Mouse (Mus musculus) gonadal fat pad, adult 2 months (tissue): Measurements from ENCODE around the gene Pcp4. TPM values are rescaled to one million over a fixed set of nuclear protein-coding genes. Genes with fewer than 3 reads are reported as not detected.
"Not testable (repeated sequence)": the region's sequence is repeated elsewhere in the genome, so short reads cannot be mapped to it uniquely, and the experiment has no call there.

Source experiments
- DNase-seq: peaks from one replicate; pipeline ENCODE4 v3.0.0-alpha.2; 2012; ENCODE audit warnings: low read depth
- polyA plus RNA-seq: library from polyadenylated mRNA; depleted of rRNA; stranded (reverse); fragments of >200 nt; gene quantifications from 2 replicates; pipeline ENCODE4 v1.2.3, GENCODE M21; 2012; rRNA removed

Pcp4 gene
- polyA plus RNA-seq = 13.1 and 16.2 TPM in 2 replicates

GRCm38 (mm10) chr16:96467445-96467844 is at the start of gene Pcp4:
Gene Pcp4, plus strand, starts transcription at chr16:96467606.
- no peak for DNase-seq

GRCm38 (mm10) chr16:96425044-96425443 is 42.4 kb upstream of the Pcp4 start:
- no peak for DNase-seq

- DNase-seq = no peak
Measured at GRCm38 (mm10) chr16:96426671-96427070, 40.7 kb upstream of the Pcp4 start.

- DNase-seq = no peak
Measured at GRCm38 (mm10) chr16:96429046-96429445, 38.4 kb upstream of the Pcp4 start.

- no peak for DNase-seq
Measured at GRCm38 (mm10) chr16:96433266-96433665, 34.1 kb upstream of the Pcp4 start.

GRCm38 (mm10) chr16:96434024-96434785 is 33.2 kb upstream of the Pcp4 start:
- DNase-seq = no peak

GRCm38 (mm10) chr16:96438946-96439345 is 28.5 kb upstream of the Pcp4 start:
- DNase-seq = no peak

- no peak for DNase-seq
Measured at GRCm38 (mm10) chr16:96439682-96440081, 27.7 kb upstream of the Pcp4 start.

GRCm38 (mm10) chr16:96440871-96441270 is 26.5 kb upstream of the Pcp4 start:
- DNase-seq = no peak

- DNase-seq = no peak
Measured at GRCm38 (mm10) chr16:96441826-96442225, 25.6 kb upstream of the Pcp4 start.

- DNase-seq = no peak
Measured at GRCm38 (mm10) chr16:96443468-96443867, 23.9 kb upstream of the Pcp4 start, which contains the start of gene Itgb2l. Gene Itgb2l, minus strand, starts transcription at chr16:96443619.

GRCm38 (mm10) chr16:96450871-96451270 is 16.5 kb upstream of the Pcp4 start:
- DNase-seq = not testable (repeated sequence)

GRCm38 (mm10) chr16:96454086-96454485 is 13.3 kb upstream of the Pcp4 start:
- DNase-seq = no peak

- DNase-seq = no peak
Measured at GRCm38 (mm10) chr16:96457612-96458011, 9.8 kb upstream of the Pcp4 start.

- DNase-seq = no peak
Measured at GRCm38 (mm10) chr16:96459356-96459755, 8.1 kb upstream of the Pcp4 start.

- no peak for DNase-seq
Measured at GRCm38 (mm10) chr16:96460788-96461187, 6.6 kb upstream of the Pcp4 start.

GRCm38 (mm10) chr16:96468011-96468410 is 605 bp downstream of the Pcp4 start:
- no peak for DNase-seq

GRCm38 (mm10) chr16:96468698-96469097 is 1.3 kb downstream of the Pcp4 start:
- no peak for DNase-seq

GRCm38 (mm10) chr16:96469640-96470039 is 2.2 kb downstream of the Pcp4 start:
- no peak for DNase-seq

- no peak for DNase-seq
Measured at GRCm38 (mm10) chr16:96472361-96472760, 5.0 kb downstream of the Pcp4 start.

- no peak for DNase-seq
Measured at GRCm38 (mm10) chr16:96472816-96473215, 5.4 kb downstream of the Pcp4 start.

- no peak for DNase-seq
Measured at GRCm38 (mm10) chr16:96474185-96474584, 6.8 kb downstream of the Pcp4 start.

- DNase-seq = no peak
Measured at GRCm38 (mm10) chr16:96481791-96482190, 14.4 kb downstream of the Pcp4 start.
